Mouse (Mus musculus): Measurements from ENCODE around the gene Fam241a.

DNA sequence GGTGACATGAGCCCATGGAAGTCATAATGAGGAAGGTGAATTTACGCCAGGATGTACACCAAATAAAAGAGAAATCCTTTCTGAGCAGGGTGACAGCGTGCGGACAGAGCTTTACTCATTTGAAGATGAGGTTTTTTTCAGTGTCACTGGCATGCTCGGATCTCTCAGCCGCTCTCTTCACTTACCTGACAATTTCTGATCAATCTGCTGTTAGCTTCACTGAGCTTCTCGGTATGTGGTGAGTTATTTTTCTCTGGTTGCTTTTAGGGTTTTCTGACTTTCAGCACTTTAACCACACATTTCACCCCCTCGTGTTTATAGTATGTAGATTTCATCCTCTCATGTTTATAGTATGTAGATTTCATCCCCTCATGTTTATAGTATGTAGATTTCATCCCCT lies 21.1 kb downstream of the Fam241a start:
- TF ChIP-seq POLR2A (IDR thresholded peaks at IDR 0.05; ENCODE audit: low read depth, low read length) (no peak), CTCF (IDR thresholded peaks at IDR 0.05; ENCODE audit: extremely low read depth, insufficient read length, insufficient replicate concordance, low read depth, low read length) (no peak)
